Mouse (Mus musculus): ENCODE data around the gene Mthfsd. TPM values are rescaled to one million over a fixed set of nuclear protein-coding genes. Genes with fewer than 3 reads are reported as not detected.

Mthfsd gene
- polyA plus RNA-seq, 1 experiment from 2014 or later: 19.3 TPM

- H3K9me3 ChIP-seq (replicated peaks): no peaks in the 10 kb centered on the region
- 20% methylated on average over 19 of the region's 19 CpGs for WGBS (ENCODE audit: insufficient replicate concordance)
- no peak overlapping the region for H3K9ac ChIP-seq
- no peak overlapping the region for H3K4me2 ChIP-seq
- no peaks in the 10 kb centered on the region for H3K36me3 ChIP-seq (replicated peaks)
- no peak overlapping the region for H3K27ac ChIP-seq (replicated peaks)
- peak overlapping the region; percentile 50 for H3K4me3 ChIP-seq (replicated peaks)
- H3K27me3 ChIP-seq: peaks cover 100% of the 10 kb centered on the region
- peaks cover 11% of the 10 kb centered on the region for H3K4me1 ChIP-seq (replicated peaks)
- ATAC-seq (ENCODE audit: insufficient read depth): no peak
Observed at GRCm38 (mm10) chr8:121086004-121086900, 21.9 kb downstream of the Mthfsd start.

DNA sequence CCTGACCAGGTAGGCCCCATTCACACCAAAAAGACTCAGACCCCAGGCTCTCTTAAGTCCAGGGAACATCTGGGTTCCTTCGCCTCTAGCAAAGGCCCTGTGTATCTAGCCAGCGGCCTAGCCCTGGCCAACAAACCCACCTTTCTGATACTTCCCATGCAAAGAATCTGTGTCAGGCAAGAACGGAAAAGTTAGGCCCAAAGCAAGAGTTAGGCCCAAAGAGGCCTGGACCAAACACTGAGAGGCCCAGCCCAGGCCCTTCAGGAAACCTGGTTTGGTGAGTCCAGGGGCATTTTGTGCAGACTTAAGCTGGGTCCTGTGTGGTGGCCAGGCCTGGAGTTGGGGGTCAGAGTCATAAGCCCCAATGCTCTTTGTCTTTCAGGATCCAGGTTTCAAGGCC is 22.6 kb downstream of the Mthfsd start:
- WGBS (ENCODE audit: insufficient replicate concordance): 35% methylated on average over 3 of the region's 3 CpGs
- no peak overlapping the region for H3K27ac ChIP-seq (replicated peaks)
- no peak overlapping the region for H3K4me2 ChIP-seq

DNA sequence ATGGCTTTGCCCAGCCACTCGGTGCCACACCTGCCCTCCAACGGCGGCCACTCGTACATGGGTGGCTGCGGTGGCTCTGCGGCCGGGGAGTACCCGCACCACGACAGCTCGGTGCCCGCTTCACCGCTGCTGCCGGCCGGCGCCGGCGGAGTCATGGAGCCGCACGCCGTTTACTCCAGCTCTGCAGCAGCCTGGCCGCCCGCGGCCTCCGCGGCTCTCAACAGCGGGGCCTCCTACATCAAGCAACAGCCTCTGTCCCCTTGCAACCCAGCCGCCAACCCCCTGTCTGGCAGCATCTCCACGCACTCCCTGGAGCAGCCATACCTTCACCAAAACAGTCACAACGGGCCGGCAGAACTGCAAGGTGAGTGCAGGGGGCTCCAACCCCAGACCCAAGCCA is 23.2 kb downstream of the Mthfsd start:
- WGBS (ENCODE audit: insufficient replicate concordance): 3% methylated on average over 30 of the region's 30 CpGs
- Histone ChIP-seq H3K27me3 (peaks cover 100% of the 10 kb centered on the region), H3K9ac (no peak overlapping the region), H3K4me3 (replicated peaks) (peak overlapping the region; percentile 50), H3K4me2 (peak overlapping the region; percentile 65; the same call in 1 of the 2 replicates), H3K36me3 (replicated peaks) (no peaks in the 10 kb centered on the region), H3K27ac (replicated peaks) (no peak overlapping the region), H3K9me3 (replicated peaks) (no peaks in the 10 kb centered on the region), H3K4me1 (replicated peaks) (peaks cover 11% of the 10 kb centered on the region)
- no peak for ATAC-seq (ENCODE audit: insufficient read depth)

More for the DNA sequence above, 22.6 kb downstream of the Mthfsd start:
- Histone ChIP-seq H3K4me1 (replicated peaks) (peaks cover 11% of the 10 kb centered on the region), H3K4me3 (replicated peaks) (peak overlapping the region; percentile 50; the same call in 1 of the 2 replicates), H3K36me3 (replicated peaks) (no peaks in the 10 kb centered on the region), H3K27me3 (peaks cover 100% of the 10 kb centered on the region), H3K9me3 (replicated peaks) (no peaks in the 10 kb centered on the region), H3K9ac (no peak overlapping the region)
- ATAC-seq (ENCODE audit: insufficient read depth): no peak

DNA sequence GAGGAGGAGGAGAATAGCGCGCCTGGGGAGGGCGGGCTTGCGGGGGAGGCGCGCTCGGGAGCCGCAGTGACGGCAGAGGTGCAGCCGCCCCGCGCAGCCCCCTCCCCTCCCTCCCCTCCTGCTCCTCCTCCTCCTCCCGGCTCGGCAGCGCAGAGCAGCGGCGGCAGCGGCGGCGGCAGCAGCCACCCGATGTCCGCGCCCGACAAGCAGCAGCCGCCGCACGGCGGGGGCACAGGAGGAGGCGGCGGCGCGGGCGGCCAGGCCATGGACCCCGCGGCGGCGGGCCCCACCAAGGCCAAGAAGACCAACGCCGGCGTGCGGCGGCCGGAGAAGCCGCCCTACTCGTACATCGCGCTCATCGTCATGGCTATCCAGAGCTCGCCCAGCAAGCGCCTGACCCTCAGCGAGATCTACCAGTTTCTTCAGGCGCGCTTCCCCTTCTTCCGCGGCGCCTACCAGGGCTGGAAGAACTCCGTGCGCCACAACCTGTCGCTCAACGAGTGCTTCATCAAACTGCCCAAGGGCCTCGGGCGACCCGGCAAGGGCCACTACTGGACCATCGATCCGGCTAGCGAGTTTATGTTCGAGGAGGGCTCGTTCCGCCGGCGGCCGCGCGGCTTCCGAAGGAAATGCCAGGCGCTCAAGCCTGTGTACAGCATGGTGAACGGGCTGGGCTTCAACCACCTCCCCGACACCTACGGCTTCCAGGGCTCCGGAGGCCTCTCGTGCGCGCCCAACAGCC is 23.8 kb downstream of the Mthfsd start, which contains the start of gene Foxf1:
Gene Foxf1 (plus strand): TSS at position 177 of the 742 bp plus-strand sequence.
- peak within 1 kb of the TSS; percentile 65 for H3K4me2 ChIP-seq
- H3K9me3 ChIP-seq (replicated peaks): no peaks in the 10 kb centered on the region
- no peaks in the 10 kb centered on the region for H3K36me3 ChIP-seq (replicated peaks)
- ATAC-seq (ENCODE audit: insufficient read depth): no peak
- no peak within 1 kb of the TSS for H3K9ac ChIP-seq
- peaks cover 100% of the 10 kb centered on the region for H3K27me3 ChIP-seq
- no peak within 1 kb of the TSS for H3K27ac ChIP-seq (replicated peaks)
- under 1% methylated on average over 55 of the region's 83 CpGs for WGBS (ENCODE audit: insufficient replicate concordance)
- peaks cover 11% of the 10 kb centered on the region for H3K4me1 ChIP-seq (replicated peaks)
- peak within 1 kb of the TSS; percentile 50 for H3K4me3 ChIP-seq (replicated peaks)

- H3K9ac ChIP-seq: no peak overlapping the region
- no peak for ATAC-seq (ENCODE audit: insufficient read depth)
- no peak overlapping the region for H3K27ac ChIP-seq (replicated peaks)
Observed at GRCm38 (mm10) chr8:121083936-121084209, 24.3 kb downstream of the Mthfsd start.

GRCm38 (mm10) chr8:121083093-121083935 is 24.9 kb downstream of the Mthfsd start:
- no peak overlapping the region for H3K9ac ChIP-seq

More at GRCm38 (mm10) chr8:121083936-121084209, 24.3 kb downstream of the Mthfsd start:
- no peaks in the 10 kb centered on the region for H3K36me3 ChIP-seq (replicated peaks)
- H3K4me1 ChIP-seq (replicated peaks): peaks cover 11% of the 10 kb centered on the region
- WGBS (ENCODE audit: insufficient replicate concordance): 2% methylated on average over 17 of the region's 27 CpGs
- no peaks in the 10 kb centered on the region for H3K9me3 ChIP-seq (replicated peaks)
- peak overlapping the region; percentile 65 for H3K4me2 ChIP-seq
- H3K27me3 ChIP-seq: peaks cover 100% of the 10 kb centered on the region
- H3K4me3 ChIP-seq (replicated peaks): peak overlapping the region; percentile 50

DNA sequence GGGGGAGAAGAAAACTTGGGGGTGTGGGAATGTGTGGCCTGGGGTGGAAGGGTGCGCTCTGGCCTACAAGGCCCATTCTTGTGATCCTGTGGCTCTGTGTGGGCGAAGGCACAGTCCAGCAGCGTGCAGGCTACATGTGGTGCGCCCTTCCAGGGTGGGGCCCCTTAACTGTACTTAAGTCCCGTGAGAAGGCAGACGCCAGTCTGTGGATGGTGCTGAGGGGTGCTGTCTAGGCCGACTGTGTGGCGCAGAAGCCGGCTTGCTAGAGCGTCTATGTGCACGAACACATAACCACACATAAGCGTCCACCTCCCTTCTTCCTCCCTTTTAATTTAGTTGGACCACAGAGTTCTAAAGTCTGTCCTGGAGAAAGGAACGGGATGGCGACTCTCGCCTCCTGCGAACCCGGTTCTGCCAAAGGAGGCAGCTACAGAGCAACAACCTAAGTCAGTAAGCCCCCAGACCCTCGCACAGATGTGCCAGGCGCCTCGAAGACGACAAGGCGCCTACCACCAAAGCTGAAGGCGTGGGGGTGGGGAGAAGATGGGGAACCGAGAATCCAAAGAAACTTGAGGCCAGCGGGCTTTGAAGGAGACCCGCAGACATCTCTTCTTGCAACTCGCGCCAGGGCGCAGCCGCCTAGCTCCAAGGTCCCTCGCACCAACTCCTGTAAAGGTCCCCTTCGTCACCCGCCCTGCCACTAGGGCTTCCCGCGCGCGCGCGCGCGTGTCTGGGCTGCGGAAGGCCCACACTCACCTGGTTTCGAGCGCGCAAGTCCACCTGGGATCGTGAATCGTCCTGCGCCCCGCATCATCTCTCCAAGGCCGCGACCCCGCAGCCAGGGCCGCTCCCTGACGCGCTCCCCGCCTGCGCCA is 25.7 kb downstream of the Mthfsd start:
- Histone ChIP-seq H3K4me2 (peak overlapping the region; percentile 65), H3K4me1 (replicated peaks) (peaks cover 11% of the 10 kb centered on the region), H3K9me3 (replicated peaks) (no peaks in the 10 kb centered on the region), H3K36me3 (replicated peaks) (no peaks in the 10 kb centered on the region), H3K27ac (replicated peaks) (no peak overlapping the region; the same call in 1 of the 2 replicates), H3K9ac (no peak overlapping the region), H3K27me3 (peaks cover 100% of the 10 kb centered on the region), H3K4me3 (replicated peaks) (peak overlapping the region; percentile 50)
- no peak for ATAC-seq (ENCODE audit: insufficient read depth)
- 2% methylated on average over 57 of the region's 57 CpGs for WGBS (ENCODE audit: insufficient replicate concordance)

More at GRCm38 (mm10) chr8:121083093-121083935, 24.9 kb downstream of the Mthfsd start:
- Histone ChIP-seq H3K9me3 (replicated peaks) (no peaks in the 10 kb centered on the region), H3K4me3 (replicated peaks) (peak overlapping the region; percentile 50), H3K4me2 (peak overlapping the region; percentile 65), H3K4me1 (replicated peaks) (peaks cover 11% of the 10 kb centered on the region), H3K27ac (replicated peaks) (no peak overlapping the region), H3K27me3 (peaks cover 100% of the 10 kb centered on the region), H3K36me3 (replicated peaks) (no peaks in the 10 kb centered on the region)
- under 1% methylated on average over 89 of the region's 89 CpGs for WGBS (ENCODE audit: insufficient replicate concordance)
- ATAC-seq (ENCODE audit: insufficient read depth): no peak

DNA sequence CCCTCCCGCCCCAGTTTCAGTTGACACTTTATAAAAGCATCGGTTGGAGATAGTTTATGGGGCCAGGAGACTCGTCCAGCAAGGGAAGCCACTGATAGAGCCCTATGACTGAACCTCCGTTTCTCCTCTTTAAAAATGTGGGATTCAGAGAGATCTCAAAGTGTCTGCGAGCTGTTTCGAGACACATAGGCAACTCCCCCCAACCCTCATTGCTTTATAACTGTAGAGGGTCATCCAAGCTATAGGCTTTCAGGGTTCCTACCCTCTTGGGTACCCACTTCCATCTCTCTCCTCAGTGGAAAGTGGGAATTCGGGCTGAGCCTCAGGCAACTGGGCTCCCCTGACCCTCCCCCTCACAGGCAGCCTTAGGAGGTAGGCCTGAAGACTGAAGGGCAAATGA is 26.8 kb downstream of the Mthfsd start:
- H3K27me3 ChIP-seq: peaks cover 100% of the 10 kb centered on the region
- H3K4me2 ChIP-seq: no peak overlapping the region
- H3K4me1 ChIP-seq (replicated peaks): peaks cover 11% of the 10 kb centered on the region
- no peak overlapping the region for H3K9ac ChIP-seq
- no peaks in the 10 kb centered on the region for H3K36me3 ChIP-seq (replicated peaks)
- no peak overlapping the region for H3K27ac ChIP-seq (replicated peaks)
- WGBS (ENCODE audit: insufficient replicate concordance): 5% methylated on average over 7 of the region's 7 CpGs
- H3K4me3 ChIP-seq (replicated peaks): no peak overlapping the region
- H3K9me3 ChIP-seq (replicated peaks): no peaks in the 10 kb centered on the region
- ATAC-seq (ENCODE audit: insufficient read depth): no peak

- H3K9me3 ChIP-seq (replicated peaks): no peaks in the 10 kb centered on the region
- WGBS (ENCODE audit: insufficient replicate concordance): 2% methylated on average over 48 of the region's 49 CpGs
- no peaks in the 10 kb centered on the region for H3K36me3 ChIP-seq (replicated peaks)
- no peak overlapping the region for H3K27ac ChIP-seq (replicated peaks)
- no peak overlapping the region for H3K9ac ChIP-seq
- peaks cover 11% of the 10 kb centered on the region for H3K4me1 ChIP-seq (replicated peaks)
- H3K27me3 ChIP-seq: peaks cover 100% of the 10 kb centered on the region
- no peak for ATAC-seq (ENCODE audit: insufficient read depth)
- H3K4me3 ChIP-seq (replicated peaks): no peak overlapping the region
- peak overlapping the region; percentile 13; the same call in 1 of the 2 replicates for H3K4me2 ChIP-seq
Observed at GRCm38 (mm10) chr8:121080361-121081090, 27.7 kb downstream of the Mthfsd start.
